In the genomic region with DNA sequence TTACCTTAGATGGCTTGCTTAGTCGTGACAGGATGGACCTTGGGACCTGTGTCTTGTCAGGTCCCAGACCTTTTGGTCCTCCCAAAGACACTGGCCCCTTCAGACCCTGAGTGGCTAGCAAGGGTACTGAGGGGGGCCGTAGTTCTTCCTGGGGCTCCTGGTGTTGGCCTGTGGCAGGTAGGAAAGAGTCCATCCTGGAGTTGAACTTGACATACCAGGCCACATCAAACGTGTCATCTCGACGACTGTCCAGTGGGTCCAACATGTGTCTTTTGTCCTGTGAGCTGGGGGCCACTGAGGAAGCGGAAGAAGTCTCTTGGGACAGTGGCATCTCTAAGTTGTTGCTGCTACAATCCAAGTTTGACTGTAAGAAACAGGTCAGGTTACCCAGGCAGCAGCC, we compare ENCODE assay signal across 22 mouse cellular contexts. TPM values are rescaled to one million over a fixed set of nuclear protein-coding genes. Genes with fewer than 3 reads are reported as not detected.
DNase-seq lines count a peak whose midpoint lies in the region; ATAC-seq and TF ChIP-seq lines count a peak whose summit lies in the region.
"Had no signal": no experiment of that assay in that cellular context is flagged by ENCODE, and none has a peak within 500 bp of the region (broad histone marks: within the 10 kb centered on the region; RNA-seq: fewer than 3 reads in every experiment).

No protein-coding gene starts in this region.

- no peaks in the 10 kb centered on the region for H3K27me3 ChIP-seq in heart, embryonic 11.5 days (ENCODE audit: control insufficient read depth, insufficient read depth, low read length)
- no peaks in the 10 kb centered on the region for H3K27me3 ChIP-seq in liver, postnatal 0 days (ENCODE audit: insufficient read depth, low read length)
- H3K27me3 ChIP-seq in testis, adult 2 months (ENCODE audit: control insufficient read depth, insufficient read depth, low read length), result no peaks in the 10 kb centered on the region
- H3K27me3 ChIP-seq: CH12.LX, Patski had no signal

- H3K4me2 ChIP-seq in heart, embryonic 11.5 days, result no peak overlapping the region
- H3K4me2 ChIP-seq in liver, postnatal 0 days (ENCODE audit: low read depth, low read length), result no peak overlapping the region

- TF ChIP-seq POLR2A in testis, adult 2 months (IDR thresholded peaks at IDR 0.05; ENCODE audit: control insufficient read depth, low read depth, low read length), result no peak

- DNase-seq in heart, adult 11 months, result peak; percentile 91
- DNase-seq in liver, postnatal 0 days, result peak; percentile 11
- DNase-seq in liver, result no peak
- no peak for DNase-seq in testis, postnatal 14 days (ENCODE audit: low spot score)
- peak; percentile 31 for DNase-seq in testis, postnatal 10 days (ENCODE audit: low spot score)
- no peak for DNase-seq in left cerebral cortex, adult 8-10 months (ENCODE audit: low spot score in 2 of 2)
- DNase-seq: adrenal gland, adult 2 months; adrenal gland, adult 8-10 months; adrenal gland, postnatal 10 days; adrenal gland, postnatal 14 days; adrenal gland, postnatal 25 days; adrenal gland, postnatal 36 days; B cell, adult 2 months; cerebellum, adult 11 months; cerebellum, adult 11-12 months had no signal

- no peak for ATAC-seq in heart, embryonic 11.5 days (replicated peaks; ENCODE audit: insufficient number of reproducible peaks, low FRiP score, low TSS enrichment)
- ATAC-seq in liver, postnatal 0 days, result no peak
- ATAC-seq: activated CD4-positive, CD25-positive, alpha-beta regulatory T cell, adult 4 months; CD4-positive, CD25-positive, alpha-beta regulatory T cell, adult 4 months; Patski had no signal

- TF ChIP-seq CTCF in liver, postnatal 0 days (IDR thresholded peaks at IDR 0.05; ENCODE audit: low read depth), result no peak
- TF ChIP-seq CTCF in testis, adult 2 months (IDR thresholded peaks at IDR 0.05; ENCODE audit: control insufficient read depth, insufficient read depth, insufficient replicate concordance, low read depth, low read length), result no peak

- no peak overlapping the region for H3K4me3 ChIP-seq in heart, embryonic 11.5 days (ENCODE audit: low read depth, low read length)
- no peak overlapping the region for H3K4me3 ChIP-seq in liver, postnatal 0 days (ENCODE audit: low read depth, low read length)
- H3K4me3 ChIP-seq in testis, adult 2 months (ENCODE audit: control insufficient read depth, low read depth, low read length), result no peak overlapping the region

- peaks cover 17% of the 10 kb centered on the region for H3K4me1 ChIP-seq in heart, embryonic 11.5 days (ENCODE audit: control insufficient read depth, insufficient read depth, low read length)
- peaks cover 22% of the 10 kb centered on the region for H3K4me1 ChIP-seq in liver, postnatal 0 days (ENCODE audit: insufficient read depth)
- H3K4me1 ChIP-seq in testis, adult 2 months (ENCODE audit: control insufficient read depth, insufficient read depth, low read length), result peaks cover 12% of the 10 kb centered on the region

- H3K36me3 ChIP-seq in heart, embryonic 11.5 days (ENCODE audit: control insufficient read depth, insufficient read depth, low read length), result peaks cover 27% of the 10 kb centered on the region
- H3K36me3 ChIP-seq in liver, postnatal 0 days (replicated peaks; ENCODE audit: insufficient read depth, low read length), result peaks cover 48% of the 10 kb centered on the region
- H3K36me3 ChIP-seq in testis, adult 2 months (ENCODE audit: control insufficient read depth, insufficient read depth, low read length), result peaks cover 2% of the 10 kb centered on the region; the same call in 1 of the 2 replicates
- H3K36me3 ChIP-seq: G1E had no signal

- WGBS in heart, embryonic 11.5 days (ENCODE audit: insufficient replicate concordance), result 92% methylated on average over 6 of the region's 6 CpGs
- 95% methylated on average over 6 of the region's 6 CpGs for WGBS in liver, postnatal 0 days (ENCODE audit: insufficient replicate concordance)

- H3K27ac ChIP-seq in heart, embryonic 11.5 days (ENCODE audit: low read depth, low read length), result no peak overlapping the region
- no peak overlapping the region for H3K27ac ChIP-seq in liver, postnatal 0 days (ENCODE audit: low read depth)
- peak overlapping the region; percentile 46 for H3K27ac ChIP-seq in testis, adult 2 months (ENCODE audit: control insufficient read depth, insufficient read depth, low read depth, low read length)

- no peak for TF ChIP-seq EP300 in liver, postnatal 0 days (IDR thresholded peaks at IDR 0.05; ENCODE audit: low read depth)

- H3K9ac ChIP-seq in heart, embryonic 11.5 days (ENCODE audit: low read depth, low read length), result no peak overlapping the region
- H3K9ac ChIP-seq in liver, postnatal 0 days (replicated peaks), result no peak overlapping the region

- no peaks in the 10 kb centered on the region for H3K9me3 ChIP-seq in heart, embryonic 11.5 days (replicated peaks; ENCODE audit: control insufficient read depth, low read length)
- H3K9me3 ChIP-seq in liver, postnatal 0 days (ENCODE audit: low read length), result no peaks in the 10 kb centered on the region

RNA-seq across cellular contexts. Expression of gene Miip, which starts 3.0 kb away (rescaled TPM):
- polyA plus RNA-seq in heart, embryonic 11.5 days (2014; fragmentation: Nextera tagmentation; extraction: Ambion mirVana), result 23.9 and 24.9 TPM in 2 replicates
- polyA plus RNA-seq in liver, postnatal 0 days (2015; fragmentation: Nextera tagmentation; extraction: Ambion mirVana), result 17.5 and 19.0 TPM in 2 replicates
- 96.6 and 116 TPM in 2 replicates for polyA plus RNA-seq in testis, adult 2 months (2012; rRNA removed)
- 10 to 100 TPM; 12.8 to 22.9 (median 16.6) TPM for total RNA-seq in left cerebral cortex, adult 8-10 months (2022)
- polyA plus RNA-seq: G1E had no signal

RNA-seq across cellular contexts. Expression of gene Fv1, which starts 3.1 kb away (rescaled TPM):
- polyA plus RNA-seq in heart, embryonic 11.5 days (2014; fragmentation: Nextera tagmentation; extraction: Ambion mirVana), result 7.2 and 10.8 TPM in 2 replicates
- 0.90 TPM in 2 replicates for polyA plus RNA-seq in liver, postnatal 0 days (2015; fragmentation: Nextera tagmentation; extraction: Ambion mirVana)
- 1.4 and 1.8 TPM in 2 replicates for polyA plus RNA-seq in testis, adult 2 months (2012; rRNA removed)
- total RNA-seq in left cerebral cortex, adult 8-10 months (2022), result 10 to 100 TPM in 2 of 4 experiments, 1 to 10 TPM in 2; 7.6 to 10.8 (median 9.9) TPM
- total RNA-seq: G1E had no signal
- polyA plus RNA-seq: G1E had no signal

RNA-seq across cellular contexts. Expression of gene Zfp933, which starts 17.5 kb away (rescaled TPM):
- 4.9 and 6.9 TPM in 2 replicates for polyA plus RNA-seq in heart, embryonic 11.5 days (2014; fragmentation: Nextera tagmentation; extraction: Ambion mirVana)
- 1.6 and 1.7 TPM in 2 replicates for polyA plus RNA-seq in liver, postnatal 0 days (2015; fragmentation: Nextera tagmentation; extraction: Ambion mirVana)
- polyA plus RNA-seq in testis, adult 2 months (2012; rRNA removed), result 1.6 and 2.3 TPM in 2 replicates
- total RNA-seq in left cerebral cortex, adult 8-10 months (2022), result 10 to 100 TPM; 16.4 to 22.7 (median 17.9) TPM

RNA-seq across cellular contexts. Expression of gene Mfn2, which starts 38.9 kb away (rescaled TPM):
- 61.8 and 95.4 TPM in 2 replicates for polyA plus RNA-seq in heart, embryonic 11.5 days (2014; fragmentation: Nextera tagmentation; extraction: Ambion mirVana)
- 12.3 and 14.1 TPM in 2 replicates for polyA plus RNA-seq in liver, postnatal 0 days (2015; fragmentation: Nextera tagmentation; extraction: Ambion mirVana)
- polyA plus RNA-seq in testis, adult 2 months (2012; rRNA removed), result 142 and 153 TPM in 2 replicates
- total RNA-seq in left cerebral cortex, adult 8-10 months (2022), result 100 to 1,000 TPM; 181 to 227 (median 209) TPM

RNA-seq across cellular contexts. Expression of gene Zfp984, which starts 56.1 kb away (rescaled TPM):
- 9.8 and 11.6 TPM in 2 replicates for polyA plus RNA-seq in heart, embryonic 11.5 days (2014; fragmentation: Nextera tagmentation; extraction: Ambion mirVana)
- polyA plus RNA-seq in liver, postnatal 0 days (2015; fragmentation: Nextera tagmentation; extraction: Ambion mirVana), result 2.5 and 2.8 TPM in 2 replicates
- polyA plus RNA-seq in testis, adult 2 months (2012; rRNA removed), result 0.36 and 0.64 TPM in 2 replicates
- total RNA-seq in left cerebral cortex, adult 8-10 months (2022), result 1 to 10 TPM; 1.9 to 2.6 (median 2.2) TPM
- polyA plus RNA-seq: adrenal gland, adult 2 months had no signal

Comparison
In these comparisons a context has a peak if more than half of its experiments do, and no peak if none do; other contexts are left out.
1. DNase-seq: peak in heart, adult 11 months (single experiment), liver, postnatal 0 days (single experiment) and testis, postnatal 10 days (single experiment); none in liver (single experiment), testis, postnatal 14 days (single experiment) and left cerebral cortex, adult 8-10 months (0 of 2).